Mouse (Mus musculus) gonadal fat pad, adult 2 months (tissue): ENCODE measurements around the gene Nckap1l. TPM values are rescaled to one million over a fixed set of nuclear protein-coding genes. Genes with fewer than 3 reads are reported as not detected.

ENCODE experiments used
- DNase-seq: peaks from one replicate; pipeline ENCODE4 v3.0.0-alpha.2; 2012; ENCODE audit warnings: low read depth
- polyA plus RNA-seq: library from polyadenylated mRNA; depleted of rRNA; stranded (reverse); fragments of >200 nt; gene quantifications from 2 replicates; pipeline ENCODE4 v1.2.3, GENCODE M21; 2012

Nckap1l gene
- polyA plus RNA-seq, 1 experiment, result 8.8 TPM

- DNase-seq, result no peak
Measured at GRCm38 (mm10) chr15:103500723-103501122, 47.1 kb downstream of the Nckap1l start.

- no peak for DNase-seq
Measured at GRCm38 (mm10) chr15:103501186-103501585, 47.6 kb downstream of the Nckap1l start.

GRCm38 (mm10) chr15:103502435-103503250, 49.0 kb downstream of the Nckap1l start, which contains the start of gene Pde1b:
Gene Pde1b (plus strand): TSS chr15:103503034.
- no peak for DNase-seq

- no peak for DNase-seq
Measured at GRCm38 (mm10) chr15:103503251-103503600, 49.6 kb downstream of the Nckap1l start.

GRCm38 (mm10) chr15:103503660-103504059, 50.1 kb downstream of the Nckap1l start:
- no peak for DNase-seq

- DNase-seq, result no peak
Measured at GRCm38 (mm10) chr15:103509317-103509716, 55.7 kb downstream of the Nckap1l start.

DNA sequence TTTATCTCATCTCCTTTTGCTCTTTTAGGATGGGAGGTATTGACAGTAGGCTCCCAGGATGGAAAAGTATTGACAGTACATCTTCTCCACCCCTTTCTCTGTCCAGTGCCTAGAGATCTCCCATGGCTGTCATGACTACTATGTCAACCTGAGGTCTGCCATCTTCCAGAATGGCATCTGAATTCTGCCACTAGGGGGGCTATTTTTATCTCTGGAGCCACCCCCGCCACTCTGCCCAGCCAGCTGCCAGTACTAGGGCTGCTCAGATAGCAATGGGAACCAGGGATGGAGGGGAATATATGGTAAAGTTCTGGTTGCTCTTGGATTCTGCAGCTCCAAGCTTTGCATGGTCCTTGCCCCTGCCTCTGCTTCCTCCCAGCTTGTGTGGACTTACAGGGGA, 58.1 kb downstream of the Nckap1l start:
- no peak for DNase-seq

DNA sequence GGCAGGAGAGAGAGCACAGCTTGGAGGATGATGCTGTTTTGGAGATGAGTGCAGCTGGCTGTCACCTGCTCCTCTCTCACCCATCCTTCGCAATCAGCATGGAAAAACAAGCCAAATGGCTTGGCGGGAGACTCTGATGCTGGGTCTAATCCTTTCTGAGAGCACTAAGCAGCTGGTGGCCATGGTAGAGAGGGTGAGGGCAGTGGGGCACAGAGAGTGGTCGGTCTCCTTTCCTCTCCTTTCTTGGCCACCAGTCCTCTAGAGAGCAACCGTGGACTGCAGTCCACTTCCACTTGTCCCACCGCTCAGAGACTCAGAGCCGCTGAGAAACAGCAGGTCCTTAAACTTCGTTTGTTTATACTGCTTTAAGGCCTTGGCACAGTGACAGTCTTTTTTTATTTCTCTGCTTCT, 60.0 kb downstream of the Nckap1l start:
- no peak for DNase-seq

DNA sequence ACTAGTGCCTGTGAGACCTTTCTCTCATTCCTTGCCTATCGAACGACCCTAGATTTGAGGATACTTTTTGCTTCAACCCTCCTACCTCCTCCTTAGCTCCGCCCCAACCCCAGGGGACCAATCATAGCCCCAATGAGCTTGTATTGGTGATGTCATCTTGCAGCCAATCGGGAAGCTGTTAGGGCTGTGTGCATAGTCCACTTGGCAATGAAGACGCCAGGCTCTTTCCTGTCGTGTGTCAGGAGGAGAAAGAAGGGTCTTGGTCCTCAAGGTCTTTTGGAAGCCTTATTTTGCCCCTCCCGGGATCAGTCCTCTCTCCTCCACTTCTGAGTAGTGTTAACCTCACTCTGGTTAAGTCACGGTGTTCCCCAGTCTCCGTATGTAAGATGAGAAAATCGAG, 60.5 kb downstream of the Nckap1l start:
- DNase-seq, result no peak

GRCm38 (mm10) chr15:103514914-103515313, 61.3 kb downstream of the Nckap1l start:
- DNase-seq, result no peak

GRCm38 (mm10) chr15:103518600-103519385, 65.2 kb downstream of the Nckap1l start:
- no peak for DNase-seq

GRCm38 (mm10) chr15:103519386-103520378, 66.1 kb downstream of the Nckap1l start:
- DNase-seq, result no peak

DNA sequence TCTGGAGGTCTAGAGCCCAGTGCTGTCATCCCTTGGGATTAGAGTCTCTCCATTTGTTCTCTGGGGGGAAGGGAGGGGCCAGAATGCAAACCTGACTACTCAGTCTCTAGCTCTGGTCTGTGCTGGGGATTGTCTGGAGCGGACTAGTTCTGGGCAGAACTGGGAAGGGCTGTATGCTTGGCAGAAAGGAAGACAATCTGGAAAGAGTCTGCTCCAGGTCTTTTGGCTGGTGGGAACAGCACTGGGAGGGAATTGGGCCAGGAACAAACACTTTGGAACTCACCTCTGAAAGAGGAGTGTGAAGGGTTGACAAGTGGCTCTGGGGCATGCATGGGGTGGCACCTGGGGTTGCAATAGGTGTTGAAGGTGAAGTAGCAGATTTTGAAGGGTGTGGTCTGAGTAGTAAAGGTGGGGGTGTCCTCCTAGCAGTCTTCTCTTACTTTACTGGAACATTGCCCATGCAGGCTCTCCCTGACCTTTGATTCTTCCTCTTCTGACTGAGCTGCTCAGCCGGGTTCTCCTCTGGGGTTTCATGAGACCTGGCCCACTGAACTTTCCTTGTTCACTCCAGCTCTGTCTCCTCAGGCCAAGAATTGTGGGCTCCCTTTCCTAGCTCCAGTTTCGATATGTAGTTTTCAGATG, 69.0 kb downstream of the Nckap1l start:
- DNase-seq, result no peak

GRCm38 (mm10) chr15:103523156-103523555, 69.6 kb downstream of the Nckap1l start:
- DNase-seq, result no peak

- no peak for DNase-seq
Measured at GRCm38 (mm10) chr15:103530372-103530771, 76.8 kb downstream of the Nckap1l start.

DNA sequence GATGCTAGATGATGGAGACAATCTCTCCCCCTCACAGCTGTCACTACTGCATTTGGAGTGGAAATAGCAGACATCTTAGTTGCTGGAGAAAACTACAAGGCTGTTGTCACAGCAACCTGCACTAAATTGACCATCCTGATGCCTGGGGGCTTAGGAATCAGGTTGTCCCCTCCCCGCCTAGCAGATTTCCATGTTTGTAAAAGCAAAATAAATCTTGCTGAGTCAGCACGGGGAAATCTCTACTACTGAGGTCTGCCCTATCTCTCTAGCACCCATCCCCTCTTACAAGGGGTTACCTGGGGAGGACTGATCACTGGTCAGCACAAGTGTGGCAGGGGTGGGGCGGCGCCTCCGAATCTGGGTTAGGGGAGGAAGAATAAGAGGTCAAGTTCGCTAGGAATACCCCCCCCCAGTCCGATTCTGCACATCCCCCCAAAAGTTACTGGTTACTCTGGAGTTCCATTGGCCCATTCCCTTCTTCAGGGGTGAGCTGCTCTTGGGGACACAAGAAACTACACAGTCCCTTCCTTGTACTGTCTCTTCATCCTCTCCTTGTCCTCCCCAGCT, 80.5 kb downstream of the Nckap1l start:
- no peak for DNase-seq

GRCm38 (mm10) chr15:103535030-103535429, 81.4 kb downstream of the Nckap1l start:
- DNase-seq, result no peak

GRCm38 (mm10) chr15:103535786-103536185, 82.2 kb downstream of the Nckap1l start:
- DNase-seq, result no peak

DNA sequence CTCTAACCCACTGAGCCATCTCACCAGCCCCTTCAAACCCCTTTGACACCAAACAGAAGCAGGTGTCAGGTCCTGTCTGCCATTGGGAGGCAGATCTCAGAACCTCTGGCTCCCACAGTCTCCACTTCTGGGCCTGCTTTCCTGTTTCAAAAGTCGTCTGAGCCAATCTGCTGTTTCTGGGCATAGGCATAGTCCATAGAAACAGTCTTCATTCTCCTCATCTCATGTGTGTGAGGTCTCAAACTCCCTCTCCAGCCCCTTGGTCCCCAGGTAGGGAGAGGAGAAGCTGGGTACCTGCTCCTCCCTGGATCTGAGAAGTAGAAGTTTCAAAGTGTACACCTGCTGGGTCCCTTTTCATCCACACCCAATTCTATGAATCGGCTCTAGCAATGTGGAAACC, 82.9 kb downstream of the Nckap1l start:
- no peak for DNase-seq

DNA sequence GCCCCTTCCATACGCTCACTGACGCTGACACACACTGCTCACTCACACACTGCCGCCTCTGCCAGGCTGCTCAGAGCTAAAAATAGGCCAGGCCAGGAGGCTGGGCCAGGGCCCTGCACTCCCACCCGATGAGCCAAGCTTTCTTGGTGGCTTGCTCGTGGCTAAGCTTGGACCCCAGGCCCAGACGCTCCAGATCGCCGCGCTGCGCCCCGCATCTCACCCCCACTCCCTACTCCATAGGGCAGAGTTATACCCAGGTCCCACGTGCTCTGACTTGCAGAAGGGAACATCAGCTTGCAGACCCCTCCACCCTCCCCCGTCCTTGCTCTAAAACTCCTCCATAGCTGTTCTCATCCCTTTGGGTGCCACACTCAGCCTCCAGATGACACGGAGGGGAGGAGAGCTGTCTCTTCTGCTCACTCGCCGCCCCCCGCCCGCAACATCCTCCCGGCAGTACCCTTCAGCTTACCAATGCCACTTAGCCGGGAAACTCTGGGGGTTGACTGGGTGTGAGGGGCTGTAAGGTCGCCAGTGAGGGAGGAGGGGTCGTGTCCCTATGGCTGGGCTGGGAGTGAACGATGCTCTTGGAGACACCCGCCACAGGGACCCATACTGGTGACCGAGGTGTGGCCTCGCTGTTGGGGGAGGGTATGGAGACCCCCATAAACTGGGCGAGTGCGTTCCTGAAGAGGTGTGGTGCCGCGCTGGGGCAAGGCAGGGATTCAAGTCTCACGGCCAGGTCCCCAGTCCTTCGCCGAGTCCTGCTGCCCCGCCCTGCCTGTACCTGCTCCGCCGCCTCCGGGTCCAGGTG, 83.6 kb downstream of the Nckap1l start:
- DNase-seq, result no peak
